8 mouse cellular contexts compared by ENCODE assay signal in genomic region chr4:116177140-116177539, GRCm38 (mm10). TPM values are rescaled to one million over a fixed set of nuclear protein-coding genes. Genes with fewer than 3 reads are reported as not detected.
A peak's percentile ranks its signal among the peaks of the same experiment; 100 is the strongest.
DNase-seq lines count a peak whose midpoint lies in the region; ATAC-seq lines count a peak whose summit lies in the region.
"Had no signal": no experiment of that assay in that cellular context is flagged by ENCODE, and none has a peak within 500 bp of the region (broad histone marks: within the 10 kb centered on the region; RNA-seq: fewer than 3 reads in every experiment).

No protein-coding gene starts in this region.

- DNase-seq in ES-CJ7 (ENCODE audit: low read depth, low spot score), result peak; percentile 43
- DNase-seq in adrenal gland, postnatal 14 days, result peak; percentile 74
- DNase-seq in forebrain, embryonic 14.5 days (ENCODE audit: low spot score), result no peak
- peak; percentile 83 for DNase-seq in heart, postnatal 4 days
- DNase-seq in layer of hippocampus, adult 18-20 months (ENCODE audit: low spot score in 2 of 2), result no peak

- H3K36me3 ChIP-seq in forebrain, embryonic 14.5 days (ENCODE audit: control insufficient read depth, insufficient read depth, low read length), result no peaks in the 10 kb centered on the region
- H3K36me3 ChIP-seq in limb, embryonic 13.5 days, result no peaks in the 10 kb centered on the region
- H3K36me3 ChIP-seq in midbrain, embryonic 12.5 days, result no peaks in the 10 kb centered on the region
- H3K36me3 ChIP-seq: neural tube, embryonic 12.5 days had no signal

- no peak overlapping the region for H3K4me3 ChIP-seq in forebrain, embryonic 14.5 days (ENCODE audit: low read depth, low read length)
- no peak overlapping the region for H3K4me3 ChIP-seq in limb, embryonic 13.5 days
- no peak overlapping the region for H3K4me3 ChIP-seq in midbrain, embryonic 12.5 days
- H3K4me3 ChIP-seq: neural tube, embryonic 12.5 days had no signal

- H3K27ac ChIP-seq in forebrain, embryonic 14.5 days (ENCODE audit: low read depth, low read length), result peak overlapping the region; percentile 44; the same call in 1 of the 2 replicates
- H3K27ac ChIP-seq in limb, embryonic 13.5 days, result 0 out of 2 replicates have a peak overlapping the region, but pooled peaks have one; percentile 48
- no peak overlapping the region for H3K27ac ChIP-seq in midbrain, embryonic 12.5 days (replicated peaks)
- H3K27ac ChIP-seq: neural tube, embryonic 12.5 days had no signal

- WGBS in forebrain, embryonic 14.5 days, result 35% methylated on average over 5 of the region's 5 CpGs
- WGBS in limb, embryonic 13.5 days, result 44% methylated on average over 5 of the region's 5 CpGs
- WGBS in midbrain, embryonic 12.5 days, result 38% methylated on average over 5 of the region's 5 CpGs

- no peak overlapping the region for H3K9ac ChIP-seq in forebrain, embryonic 14.5 days (ENCODE audit: low read length)
- H3K9ac ChIP-seq in limb, embryonic 13.5 days, result no peak overlapping the region; the same call in 1 of the 2 replicates
- no peak overlapping the region for H3K9ac ChIP-seq in midbrain, embryonic 12.5 days (replicated peaks)
- H3K9ac ChIP-seq: neural tube, embryonic 12.5 days had no signal

- no peaks in the 10 kb centered on the region for H3K9me3 ChIP-seq in forebrain, embryonic 14.5 days (replicated peaks; ENCODE audit: control insufficient read depth, low read length)
- H3K9me3 ChIP-seq in limb, embryonic 13.5 days, result no peaks in the 10 kb centered on the region
- H3K9me3 ChIP-seq in midbrain, embryonic 12.5 days, result no peaks in the 10 kb centered on the region
- H3K9me3 ChIP-seq: neural tube, embryonic 12.5 days had no signal

- peaks cover 14% of the 10 kb centered on the region for H3K4me1 ChIP-seq in forebrain, embryonic 14.5 days (ENCODE audit: control insufficient read depth, insufficient read depth, low read length)
- peaks cover 35% of the 10 kb centered on the region for H3K4me1 ChIP-seq in limb, embryonic 13.5 days
- peaks cover 27% of the 10 kb centered on the region; the same call in 1 of the 2 replicates for H3K4me1 ChIP-seq in midbrain, embryonic 12.5 days

- H3K27me3 ChIP-seq in forebrain, embryonic 14.5 days (replicated peaks; ENCODE audit: control insufficient read depth, insufficient read depth, low read length), result no peaks in the 10 kb centered on the region
- H3K27me3 ChIP-seq in limb, embryonic 13.5 days, result no peaks in the 10 kb centered on the region
- H3K27me3 ChIP-seq in midbrain, embryonic 12.5 days, result no peaks in the 10 kb centered on the region
- H3K27me3 ChIP-seq: neural tube, embryonic 12.5 days had no signal

- no peak for ATAC-seq in forebrain, embryonic 14.5 days
- ATAC-seq in limb, embryonic 13.5 days (ENCODE audit: low FRiP score, low read depth), result no peak
- ATAC-seq in midbrain, embryonic 12.5 days (ENCODE audit: low FRiP score, low read depth), result no peak

- H3K4me2 ChIP-seq in forebrain, embryonic 14.5 days (ENCODE audit: low read length), result peak overlapping the region; percentile 35; the same call in 1 of the 2 replicates
- peak overlapping the region; percentile 48 for H3K4me2 ChIP-seq in limb, embryonic 13.5 days (replicated peaks)
- 0 out of 2 replicates have a peak overlapping the region, but pooled peaks have one; percentile 27 for H3K4me2 ChIP-seq in midbrain, embryonic 12.5 days (replicated peaks)

RNA-seq across cellular contexts. Expression of gene Gm49337, which starts 4.0 kb away (rescaled TPM):
- not detected in 2 replicates for total RNA-seq in adrenal gland, postnatal 14 days (2021)
- not detected in 2 replicates for polyA plus RNA-seq in forebrain, embryonic 14.5 days (2014; fragmentation: Nextera tagmentation; extraction: Ambion mirVana)
- total RNA-seq in heart, postnatal 4 days (2021), result under 1 TPM in 1 of 2 experiments, not detected in 1; 0.79 TPM
- polyA plus RNA-seq in limb, embryonic 13.5 days (2015; fragmentation: Nextera tagmentation; extraction: Ambion mirVana), result not detected in 2 replicates
- 0.13 TPM in 1 of 2 replicates, not detected in the other for polyA plus RNA-seq in midbrain, embryonic 12.5 days (2016; fragmentation: Nextera tagmentation; extraction: Ambion mirVana)
- total RNA-seq in layer of hippocampus, adult 18-20 months (2021), result 1 to 10 TPM; 1.5 to 3.6 TPM
- polyA plus RNA-seq: neural tube, embryonic 12.5 days had no signal

RNA-seq across cellular contexts. Expression of gene 1700042G07Rik, which starts 4.0 kb away (rescaled TPM):
- not detected in 2 replicates for total RNA-seq in adrenal gland, postnatal 14 days (2021)
- polyA plus RNA-seq in forebrain, embryonic 14.5 days (2014; fragmentation: Nextera tagmentation; extraction: Ambion mirVana), result not detected in 2 replicates
- total RNA-seq in heart, postnatal 4 days (2021), result not detected
- polyA plus RNA-seq in limb, embryonic 13.5 days (2015; fragmentation: Nextera tagmentation; extraction: Ambion mirVana), result not detected in 2 replicates
- not detected in 2 replicates for polyA plus RNA-seq in midbrain, embryonic 12.5 days (2016; fragmentation: Nextera tagmentation; extraction: Ambion mirVana)
- total RNA-seq in layer of hippocampus, adult 18-20 months (2021), result not detected
- polyA plus RNA-seq: neural tube, embryonic 12.5 days had no signal

RNA-seq across cellular contexts. Expression of gene Tspan1, which starts 9.7 kb away (rescaled TPM):
- total RNA-seq in adrenal gland, postnatal 14 days (2021), result not detected in 2 replicates
- not detected in 2 replicates for polyA plus RNA-seq in forebrain, embryonic 14.5 days (2014; fragmentation: Nextera tagmentation; extraction: Ambion mirVana)
- not detected for total RNA-seq in heart, postnatal 4 days (2021)
- polyA plus RNA-seq in limb, embryonic 13.5 days (2015; fragmentation: Nextera tagmentation; extraction: Ambion mirVana), result 0.10 TPM in 1 of 2 replicates, not detected in the other
- polyA plus RNA-seq in midbrain, embryonic 12.5 days (2016; fragmentation: Nextera tagmentation; extraction: Ambion mirVana), result 0.09 TPM in 1 of 2 replicates, not detected in the other
- total RNA-seq in layer of hippocampus, adult 18-20 months (2021), result not detected

RNA-seq across cellular contexts. Expression of gene Lurap1, which starts 26.0 kb away (rescaled TPM):
- 12.4 and 18.1 TPM in 2 replicates for total RNA-seq in adrenal gland, postnatal 14 days (2021)
- 1.5 and 1.9 TPM in 2 replicates for polyA plus RNA-seq in forebrain, embryonic 14.5 days (2014; fragmentation: Nextera tagmentation; extraction: Ambion mirVana)
- 1 to 10 TPM; 3.6 to 3.9 TPM for total RNA-seq in heart, postnatal 4 days (2021)
- 2.3 and 2.6 TPM in 2 replicates for polyA plus RNA-seq in limb, embryonic 13.5 days (2015; fragmentation: Nextera tagmentation; extraction: Ambion mirVana)
- polyA plus RNA-seq in midbrain, embryonic 12.5 days (2016; fragmentation: Nextera tagmentation; extraction: Ambion mirVana), result 1.8 and 1.9 TPM in 2 replicates
- 10 to 100 TPM; 22.9 to 24.6 TPM for total RNA-seq in layer of hippocampus, adult 18-20 months (2021)

RNA-seq across cellular contexts. Expression of gene Pik3r3, which starts 44.3 kb away (rescaled TPM):
- total RNA-seq in adrenal gland, postnatal 14 days (2021), result 15.1 and 18.9 TPM in 2 replicates
- 71.4 and 93.5 TPM in 2 replicates for polyA plus RNA-seq in forebrain, embryonic 14.5 days (2014; fragmentation: Nextera tagmentation; extraction: Ambion mirVana)
- 10 to 100 TPM; 21.0 to 24.6 TPM for total RNA-seq in heart, postnatal 4 days (2021)
- 25.3 and 27.9 TPM in 2 replicates for polyA plus RNA-seq in limb, embryonic 13.5 days (2015; fragmentation: Nextera tagmentation; extraction: Ambion mirVana)
- 117 and 127 TPM in 2 replicates for polyA plus RNA-seq in midbrain, embryonic 12.5 days (2016; fragmentation: Nextera tagmentation; extraction: Ambion mirVana)
- 10 to 100 TPM; 31.3 to 34.3 TPM for total RNA-seq in layer of hippocampus, adult 18-20 months (2021)

Comparison
In these comparisons a context has a peak if more than half of its experiments do, and no peak if none do; other contexts are left out.
1. DNase-seq: peak in ES-CJ7 (single experiment), adrenal gland, postnatal 14 days (single experiment) and heart, postnatal 4 days (single experiment); none in forebrain, embryonic 14.5 days (single experiment) and layer of hippocampus, adult 18-20 months (0 of 2).
2. Peak in every context shown above with its lines, with median percentiles within 50 percentile points of each other: H3K4me2 ChIP-seq.